Mouse (Mus musculus): ENCODE measurements around the gene Synj2. TPM values are rescaled to one million over a fixed set of nuclear protein-coding genes. Genes with fewer than 3 reads are reported as not detected.

Gene Synj2
- polyA plus RNA-seq, 1 experiment from 2014 or later, result 10.3 TPM

DNA sequence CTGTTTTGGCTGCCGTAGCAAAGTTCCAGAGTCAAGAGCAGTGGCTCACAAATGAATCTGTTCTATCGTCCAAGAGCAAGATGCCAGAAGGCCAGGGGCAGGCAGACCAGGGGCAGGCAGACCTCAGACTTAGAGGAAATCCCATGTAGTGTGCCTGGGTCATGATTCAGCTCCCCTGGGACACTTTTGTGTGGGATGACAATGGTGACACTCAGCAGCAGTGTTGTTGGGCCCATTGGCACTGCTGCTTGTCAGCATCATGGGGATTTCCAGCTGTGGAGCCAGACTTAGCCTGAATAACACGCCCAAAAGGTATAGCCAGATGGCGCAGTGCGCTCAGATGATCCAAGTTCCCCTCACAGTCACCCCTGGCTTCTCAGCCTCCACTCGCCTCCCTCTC, 42.1 kb downstream of the Synj2 start:
- H3K4me1 ChIP-seq (ENCODE audit: control insufficient read depth, insufficient read depth, low read length), result peaks cover 12% of the 10 kb centered on the region
- no peaks in the 10 kb centered on the region for H3K36me3 ChIP-seq (ENCODE audit: control insufficient read depth, insufficient read depth, low read length)
- no peak overlapping the region for H3K4me3 ChIP-seq (ENCODE audit: low read depth, low read length)
- no peaks in the 10 kb centered on the region for H3K27me3 ChIP-seq (ENCODE audit: control insufficient read depth, insufficient read depth, low read length)
- H3K9me3 ChIP-seq (ENCODE audit: control insufficient read depth, low read depth, low read length), result no peaks in the 10 kb centered on the region
- no peak overlapping the region for H3K4me2 ChIP-seq (replicated peaks; ENCODE audit: low read depth, low read length)
- no peak overlapping the region for H3K9ac ChIP-seq (replicated peaks; ENCODE audit: low read depth, low read length)
- WGBS, result 89% methylated on average over 6 of the region's 6 CpGs
- ATAC-seq (ENCODE audit: insufficient number of reproducible peaks, insufficient read depth, low FRiP score, low read depth), result no peak
- no peak overlapping the region for H3K27ac ChIP-seq (ENCODE audit: low read length)

DNA sequence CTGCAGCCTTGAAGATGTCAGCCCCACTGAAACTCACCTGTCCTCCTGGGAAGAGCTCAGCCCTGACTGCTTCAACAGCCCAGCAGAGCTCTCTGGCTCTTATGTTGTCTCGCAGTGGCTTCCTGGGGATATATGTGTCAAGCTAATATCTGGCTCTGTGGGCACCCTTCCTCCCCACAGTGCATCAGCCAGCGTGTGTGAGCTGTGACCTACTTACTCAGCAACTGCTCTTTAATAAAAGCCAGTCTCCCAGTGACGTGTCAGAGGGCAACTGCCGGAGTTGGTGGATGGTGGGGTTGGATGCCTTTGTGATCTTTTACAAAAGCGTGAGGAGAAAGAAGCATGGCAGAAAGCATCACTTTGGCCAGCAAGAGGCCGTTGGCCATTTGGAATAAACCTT, 42.8 kb downstream of the Synj2 start:
- no peak overlapping the region for H3K9ac ChIP-seq (replicated peaks; ENCODE audit: low read depth, low read length)
- peaks cover 8% of the 10 kb centered on the region; the same call in 1 of the 2 replicates for H3K4me1 ChIP-seq (ENCODE audit: control insufficient read depth, insufficient read depth, low read length)
- no peak overlapping the region for H3K4me3 ChIP-seq (ENCODE audit: low read depth, low read length)
- no peak for ATAC-seq (ENCODE audit: insufficient number of reproducible peaks, insufficient read depth, low FRiP score, low read depth)
- 89% methylated on average over 6 of the region's 6 CpGs for WGBS
- H3K4me2 ChIP-seq (replicated peaks; ENCODE audit: low read depth, low read length), result no peak overlapping the region
- no peaks in the 10 kb centered on the region for H3K9me3 ChIP-seq (ENCODE audit: control insufficient read depth, low read depth, low read length)
- no peaks in the 10 kb centered on the region for H3K27me3 ChIP-seq (ENCODE audit: control insufficient read depth, insufficient read depth, low read length)
- H3K27ac ChIP-seq (ENCODE audit: low read length), result no peak overlapping the region
- no peaks in the 10 kb centered on the region for H3K36me3 ChIP-seq (ENCODE audit: control insufficient read depth, insufficient read depth, low read length)

GRCm38 (mm10) chr17:5984700-5985231, 43.7 kb downstream of the Synj2 start:
- Histone ChIP-seq H3K36me3 (ENCODE audit: control insufficient read depth, insufficient read depth, low read length) (no peaks in the 10 kb centered on the region), H3K9me3 (ENCODE audit: control insufficient read depth, low read depth, low read length) (no peaks in the 10 kb centered on the region), H3K27me3 (ENCODE audit: control insufficient read depth, insufficient read depth, low read length) (no peaks in the 10 kb centered on the region), H3K4me3 (ENCODE audit: low read depth, low read length) (no peak overlapping the region), H3K4me2 (replicated peaks; ENCODE audit: low read depth, low read length) (no peak overlapping the region), H3K9ac (replicated peaks; ENCODE audit: low read depth, low read length) (no peak overlapping the region), H3K27ac (ENCODE audit: low read length) (no peak overlapping the region), H3K4me1 (ENCODE audit: control insufficient read depth, insufficient read depth, low read length) (peaks cover 8% of the 10 kb centered on the region; the same call in 1 of the 2 replicates)
- no peak for ATAC-seq (ENCODE audit: insufficient number of reproducible peaks, insufficient read depth, low FRiP score, low read depth)
- WGBS, result 68% methylated on average over 13 of the region's 13 CpGs

GRCm38 (mm10) chr17:5985271-5985670, 44.2 kb downstream of the Synj2 start:
- no peak for ATAC-seq (ENCODE audit: insufficient number of reproducible peaks, insufficient read depth, low FRiP score, low read depth)
- Histone ChIP-seq H3K4me1 (ENCODE audit: control insufficient read depth, insufficient read depth, low read length) (peaks cover 8% of the 10 kb centered on the region; the same call in 1 of the 2 replicates), H3K27me3 (ENCODE audit: control insufficient read depth, insufficient read depth, low read length) (no peaks in the 10 kb centered on the region), H3K9ac (replicated peaks; ENCODE audit: low read depth, low read length) (no peak overlapping the region), H3K27ac (ENCODE audit: low read length) (no peak overlapping the region), H3K36me3 (ENCODE audit: control insufficient read depth, insufficient read depth, low read length) (no peaks in the 10 kb centered on the region), H3K4me2 (replicated peaks; ENCODE audit: low read depth, low read length) (no peak overlapping the region), H3K4me3 (ENCODE audit: low read depth, low read length) (no peak overlapping the region), H3K9me3 (ENCODE audit: control insufficient read depth, low read depth, low read length) (no peaks in the 10 kb centered on the region)
- WGBS, result 72% methylated on average over 1 of the region's 1 CpGs

DNA sequence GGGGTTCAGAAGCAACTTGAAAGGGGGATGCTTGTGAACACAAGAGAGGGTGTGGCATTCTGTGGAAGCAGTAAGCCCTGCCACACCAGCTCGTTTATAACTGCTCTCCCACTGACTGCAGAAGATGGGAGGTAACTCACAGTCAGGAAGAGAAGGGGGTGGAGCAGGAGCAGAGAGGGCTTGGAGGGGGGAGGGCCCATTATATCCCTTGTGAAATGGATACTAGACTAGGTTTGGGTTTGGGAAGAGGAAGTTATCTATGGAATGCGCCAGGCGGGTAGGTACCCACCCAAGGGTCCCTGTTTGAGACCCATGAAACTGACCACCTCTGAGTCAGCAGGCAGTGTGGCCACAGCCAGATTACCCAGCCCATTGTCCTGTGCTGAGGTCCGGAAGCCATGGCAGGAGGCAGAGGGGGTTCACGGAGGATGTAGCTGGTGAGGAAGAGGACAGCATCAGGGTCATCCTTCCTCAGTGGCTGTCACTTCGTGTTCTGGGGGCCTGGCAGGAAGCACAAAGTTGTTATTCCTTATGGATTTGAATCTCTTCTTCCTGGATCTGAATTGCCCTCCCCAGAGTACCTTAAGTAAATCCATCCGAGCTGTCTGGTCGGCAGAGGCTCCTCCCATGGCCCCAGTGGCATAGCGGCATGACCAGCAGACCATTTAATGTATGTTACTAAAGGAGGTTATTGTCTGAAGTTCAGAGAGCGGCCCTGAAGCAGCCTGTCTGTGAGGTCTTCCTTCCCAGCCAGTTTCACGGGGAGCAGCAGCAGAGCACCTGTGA, 46.4 kb downstream of the Synj2 start:
- Histone ChIP-seq H3K9me3 (ENCODE audit: control insufficient read depth, low read depth, low read length) (no peaks in the 10 kb centered on the region), H3K27me3 (ENCODE audit: control insufficient read depth, insufficient read depth, low read length) (no peaks in the 10 kb centered on the region), H3K4me2 (replicated peaks; ENCODE audit: low read depth, low read length) (no peak overlapping the region), H3K27ac (ENCODE audit: low read length) (peak overlapping the region; percentile 33; the same call in 1 of the 2 replicates), H3K36me3 (ENCODE audit: control insufficient read depth, insufficient read depth, low read length) (no peaks in the 10 kb centered on the region), H3K4me3 (ENCODE audit: low read depth, low read length) (no peak overlapping the region), H3K9ac (replicated peaks; ENCODE audit: low read depth, low read length) (no peak overlapping the region), H3K4me1 (ENCODE audit: control insufficient read depth, insufficient read depth, low read length) (peaks cover 8% of the 10 kb centered on the region; the same call in 1 of the 2 replicates)
- 46% methylated on average over 11 of the region's 11 CpGs for WGBS
- peak; percentile 35; the same call in 1 of the 2 replicates for ATAC-seq (ENCODE audit: insufficient number of reproducible peaks, insufficient read depth, low FRiP score, low read depth)

DNA sequence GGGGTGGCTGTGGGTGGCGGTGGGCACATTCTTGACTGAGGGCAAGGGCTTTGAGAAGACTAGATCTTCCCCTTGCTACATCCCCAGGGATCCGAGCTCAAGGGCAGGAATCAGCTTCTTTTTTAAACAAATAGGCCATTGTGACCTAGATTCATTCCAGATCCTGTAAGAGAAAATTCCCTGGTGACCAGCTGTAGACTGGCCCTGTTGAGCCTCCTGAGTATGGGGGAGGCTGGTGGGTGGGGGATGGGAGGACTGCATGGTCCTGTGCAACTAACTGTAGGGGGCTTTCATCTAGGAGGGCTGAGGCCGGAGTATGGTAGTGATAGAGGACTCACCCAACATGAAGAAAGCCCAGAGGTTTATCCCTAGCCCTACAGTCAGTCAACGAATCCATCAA, 47.0 kb downstream of the Synj2 start:
- Histone ChIP-seq H3K27me3 (ENCODE audit: control insufficient read depth, insufficient read depth, low read length) (no peaks in the 10 kb centered on the region), H3K4me1 (ENCODE audit: control insufficient read depth, insufficient read depth, low read length) (peaks cover 8% of the 10 kb centered on the region; the same call in 1 of the 2 replicates), H3K4me3 (ENCODE audit: low read depth, low read length) (no peak overlapping the region), H3K4me2 (replicated peaks; ENCODE audit: low read depth, low read length) (no peak overlapping the region), H3K36me3 (ENCODE audit: control insufficient read depth, insufficient read depth, low read length) (no peaks in the 10 kb centered on the region), H3K9ac (replicated peaks; ENCODE audit: low read depth, low read length) (no peak overlapping the region), H3K27ac (ENCODE audit: low read length) (peak overlapping the region; percentile 33; the same call in 1 of the 2 replicates), H3K9me3 (ENCODE audit: control insufficient read depth, low read depth, low read length) (no peaks in the 10 kb centered on the region)
- no peak for ATAC-seq (ENCODE audit: insufficient number of reproducible peaks, insufficient read depth, low FRiP score, low read depth)
- WGBS, result 79% methylated on average over 4 of the region's 4 CpGs

DNA sequence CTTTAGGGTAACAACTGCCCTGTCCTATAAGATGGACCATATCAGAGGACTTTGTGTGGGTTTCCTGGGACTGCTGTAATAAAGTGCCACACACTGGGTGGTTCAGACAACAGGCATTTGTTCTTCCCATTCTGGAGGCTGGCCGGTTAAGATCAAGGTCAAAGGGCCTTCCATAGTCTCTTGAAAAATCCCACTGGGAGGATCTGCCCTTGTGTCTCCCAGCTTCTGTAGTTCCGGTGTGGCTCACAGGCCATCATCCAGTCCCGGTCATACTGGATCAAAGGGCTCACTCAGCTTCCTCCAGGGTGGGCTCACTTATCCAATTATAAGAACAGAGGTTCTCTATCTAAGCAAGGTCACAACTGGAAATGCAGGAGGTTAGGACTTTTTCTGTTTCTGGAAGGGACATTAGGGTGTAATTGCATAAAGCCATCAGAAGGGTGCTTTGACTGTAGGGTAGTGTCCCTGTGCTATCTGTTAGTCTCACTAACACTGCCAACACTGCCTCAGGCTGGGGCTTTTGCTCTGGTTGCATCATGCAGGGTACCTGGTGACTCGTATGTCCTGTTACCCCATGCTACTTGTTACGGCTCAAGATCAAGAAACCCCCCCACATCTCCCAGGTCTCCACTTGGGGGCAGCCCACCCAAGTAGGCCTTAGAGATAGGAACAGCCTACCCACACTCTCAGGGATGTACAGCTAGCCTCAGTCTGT, 51.9 kb downstream of the Synj2 start:
- H3K4me2 ChIP-seq (replicated peaks; ENCODE audit: low read depth, low read length), result no peak overlapping the region
- ATAC-seq (ENCODE audit: insufficient number of reproducible peaks, insufficient read depth, low FRiP score, low read depth), result no peak
- no peaks in the 10 kb centered on the region for H3K27me3 ChIP-seq (ENCODE audit: control insufficient read depth, insufficient read depth, low read length)
- H3K4me3 ChIP-seq (ENCODE audit: low read depth, low read length), result no peak overlapping the region
- no peak overlapping the region for H3K27ac ChIP-seq (ENCODE audit: low read length)
- peaks cover 12% of the 10 kb centered on the region for H3K4me1 ChIP-seq (ENCODE audit: control insufficient read depth, insufficient read depth, low read length)
- H3K36me3 ChIP-seq (ENCODE audit: control insufficient read depth, insufficient read depth, low read length), result no peaks in the 10 kb centered on the region; the same call in 1 of the 2 replicates
- WGBS, result 82% methylated on average over 5 of the region's 5 CpGs
- H3K9ac ChIP-seq (replicated peaks; ENCODE audit: low read depth, low read length), result no peak overlapping the region
- no peaks in the 10 kb centered on the region for H3K9me3 ChIP-seq (ENCODE audit: control insufficient read depth, low read depth, low read length)

- Histone ChIP-seq H3K4me1 (ENCODE audit: control insufficient read depth, insufficient read depth, low read length) (peaks cover 12% of the 10 kb centered on the region), H3K27ac (ENCODE audit: low read length) (no peak overlapping the region), H3K9me3 (ENCODE audit: control insufficient read depth, low read depth, low read length) (no peaks in the 10 kb centered on the region), H3K27me3 (ENCODE audit: control insufficient read depth, insufficient read depth, low read length) (no peaks in the 10 kb centered on the region), H3K4me3 (ENCODE audit: low read depth, low read length) (no peak overlapping the region), H3K36me3 (ENCODE audit: control insufficient read depth, insufficient read depth, low read length) (no peaks in the 10 kb centered on the region; the same call in 1 of the 2 replicates), H3K4me2 (replicated peaks; ENCODE audit: low read depth, low read length) (no peak overlapping the region), H3K9ac (replicated peaks; ENCODE audit: low read depth, low read length) (no peak overlapping the region)
- 42% methylated on average over 3 of the region's 3 CpGs for WGBS
- no peak for ATAC-seq (ENCODE audit: insufficient number of reproducible peaks, insufficient read depth, low FRiP score, low read depth)
Observed at GRCm38 (mm10) chr17:5993581-5994260, 52.6 kb downstream of the Synj2 start.
